Mouse (Mus musculus) liver, embryonic 14.5 days (tissue): Measurements from ENCODE around the gene Ppa1.

Experiments used
- CTCF ChIP-seq: IDR thresholded peaks from 2 replicates; pipeline ENCODE4 v1.5.1; 2016; ENCODE audit warnings: antibody characterized with exemption, low read depth, control low read depth
- EP300 ChIP-seq: IDR thresholded peaks from 2 replicates; pipeline ENCODE4 v1.6.1; 2016; ENCODE audit warnings: antibody characterized with exemption, low read depth

DNA sequence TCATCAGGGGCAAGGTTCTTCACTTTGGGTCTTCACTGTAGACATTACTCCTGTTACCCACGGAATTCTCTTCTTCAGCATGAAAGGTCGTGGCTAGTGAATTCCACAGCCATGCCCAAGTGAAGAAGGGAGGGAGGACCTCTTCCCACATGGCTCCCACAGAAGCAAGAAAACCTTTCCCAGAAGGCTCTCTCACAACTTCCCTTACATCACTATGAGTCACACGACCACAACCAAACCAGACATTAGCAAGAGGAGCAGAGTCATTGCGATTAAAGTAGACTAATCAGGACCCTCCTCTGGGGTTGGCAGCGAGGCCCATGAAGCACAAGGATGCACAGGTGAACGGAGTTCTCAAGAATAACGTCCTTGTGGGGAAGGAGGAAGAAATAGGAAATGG, 11.3 kb upstream of the Ppa1 start:
- TF ChIP-seq CTCF: no peak
- no peak for TF ChIP-seq EP300
